Mouse (Mus musculus) limb, embryonic 10.5 days (tissue): ENCODE data around the gene Cpa2. TPM values are rescaled to one million over a fixed set of nuclear protein-coding genes. Genes with fewer than 3 reads are reported as not detected.
A peak's percentile ranks its signal among the peaks of the same experiment; 100 is the strongest.

ENCODE experiments used
- DNase-seq: peaks from one replicate; pipeline ENCODE4 v3.0.0-alpha.2; 2017; ENCODE audit warnings: low spot score
- H3K27ac ChIP-seq: fragments of 300-500 bp; sonication (generic); 2 replicates; pipeline ENCODE4 v1.5.1; 2016; ENCODE audit warnings: mild to moderate bottlenecking
- H3K27me3 ChIP-seq: fragments of 300-500 bp; sonication (generic); 2 replicates; pipeline ENCODE4 v1.6.1; 2016; ENCODE audit warnings: low read depth, mild to moderate bottlenecking; ENCODE audit not compliant: poor library complexity, severe bottlenecking
- H3K36me3 ChIP-seq: fragments of 300-500 bp; sonication (generic); 2 replicates; pipeline ENCODE4 v1.6.1; 2016; ENCODE audit warnings: mild to moderate bottlenecking, moderate library complexity
- H3K4me1 ChIP-seq: fragments of 300-500 bp; sonication (generic); 2 replicates; pipeline ENCODE4 v1.6.1; 2016
- H3K4me3 ChIP-seq: fragments of 300-500 bp; sonication (generic); 2 replicates; pipeline ENCODE4 v1.5.1; 2016; ENCODE audit warnings: mild to moderate bottlenecking, moderate library complexity
- H3K9me3 ChIP-seq: fragments of 300-500 bp; sonication (generic); replicated peaks from 2 replicates; pipeline ENCODE4 v1.6.1; 2016; ENCODE audit warnings: mild to moderate bottlenecking
- WGBS: fragments of 180-500 bp; shearing (Covaris S2); methylation state at CpG from one replicate; pipeline ENCODE4 v1.1.7; 2016; 5-methylcytosine and 5-hydroxymethylcytosine counted together
- polyA plus RNA-seq: library from polyadenylated mRNA; unstranded; fragments of >200 nt; fragmentation: Nextera tagmentation; extraction: Ambion mirVana; gene quantifications from 2 replicates; pipeline ENCODE4 v1.2.1, GENCODE M21; 2016

The Cpa2 gene
- polyA plus RNA-seq, 1 experiment from 2014 or later, result 109 TPM

GRCm38 (mm10) chr6:30570012-30570411 is 28.6 kb downstream of the Cpa2 start:
- no peak for DNase-seq
- Histone ChIP-seq H3K36me3 (peaks cover 4% of the 10 kb centered on the region), H3K9me3 (no peaks in the 10 kb centered on the region), H3K4me1 (peaks cover 22% of the 10 kb centered on the region), H3K4me3 (no peak overlapping the region), H3K27ac (peak overlapping the region; percentile 28; the same call in 1 of the 2 replicates), H3K27me3 (no peaks in the 10 kb centered on the region)
- 92% methylated on average over 5 of the region's 5 CpGs for WGBS

GRCm38 (mm10) chr6:30572456-30573311 is 31.3 kb downstream of the Cpa2 start:
- WGBS, result 78% methylated on average over 20 of the region's 20 CpGs
- H3K36me3 ChIP-seq, result no peaks in the 10 kb centered on the region
- no peak overlapping the region for H3K4me3 ChIP-seq
- H3K4me1 ChIP-seq, result peaks cover 41% of the 10 kb centered on the region
- no peaks in the 10 kb centered on the region for H3K9me3 ChIP-seq
- peak overlapping the region; percentile 79 for H3K27ac ChIP-seq
- H3K27me3 ChIP-seq, result no peaks in the 10 kb centered on the region
- DNase-seq, result no peak

GRCm38 (mm10) chr6:30573380-30573779 is 32.0 kb downstream of the Cpa2 start:
- H3K27ac ChIP-seq, result peak overlapping the region; percentile 79
- no peak overlapping the region for H3K4me3 ChIP-seq
- H3K27me3 ChIP-seq, result no peaks in the 10 kb centered on the region
- H3K4me1 ChIP-seq, result peaks cover 38% of the 10 kb centered on the region
- H3K9me3 ChIP-seq, result no peaks in the 10 kb centered on the region
- no peak for DNase-seq
- no peaks in the 10 kb centered on the region for H3K36me3 ChIP-seq
- WGBS, result 58% methylated on average over 5 of the region's 5 CpGs

GRCm38 (mm10) chr6:30574945-30575344 is 33.6 kb downstream of the Cpa2 start:
- Histone ChIP-seq H3K27me3 (no peaks in the 10 kb centered on the region), H3K36me3 (no peaks in the 10 kb centered on the region), H3K4me3 (no peak overlapping the region), H3K9me3 (no peaks in the 10 kb centered on the region), H3K27ac (peak overlapping the region; percentile 79), H3K4me1 (peaks cover 41% of the 10 kb centered on the region)
- DNase-seq, result no peak
- WGBS, result 96% methylated on average over 1 of the region's 1 CpGs

GRCm38 (mm10) chr6:30576477-30577203 is 35.3 kb downstream of the Cpa2 start:
- H3K4me1 ChIP-seq, result peaks cover 58% of the 10 kb centered on the region
- H3K36me3 ChIP-seq, result no peaks in the 10 kb centered on the region
- no peak overlapping the region for H3K4me3 ChIP-seq
- WGBS, result 51% methylated on average over 17 of the region's 17 CpGs
- no peaks in the 10 kb centered on the region for H3K27me3 ChIP-seq
- no peaks in the 10 kb centered on the region for H3K9me3 ChIP-seq
- peak overlapping the region; percentile 82 for H3K27ac ChIP-seq
- peak; percentile 55 for DNase-seq

GRCm38 (mm10) chr6:30579961-30580840 is 38.8 kb downstream of the Cpa2 start:
- no peak for DNase-seq

GRCm38 (mm10) chr6:30580841-30581176 is 39.4 kb downstream of the Cpa2 start:
- DNase-seq, result peak; percentile 55
- peak overlapping the region; percentile 83 for H3K27ac ChIP-seq
- H3K9me3 ChIP-seq, result no peaks in the 10 kb centered on the region
- H3K27me3 ChIP-seq, result no peaks in the 10 kb centered on the region
- peaks cover 43% of the 10 kb centered on the region for H3K4me1 ChIP-seq
- no peak overlapping the region for H3K4me3 ChIP-seq
- 38% methylated on average over 8 of the region's 8 CpGs for WGBS
- H3K36me3 ChIP-seq, result no peaks in the 10 kb centered on the region

More at GRCm38 (mm10) chr6:30579961-30580840, 38.8 kb downstream of the Cpa2 start:
- Histone ChIP-seq H3K36me3 (no peaks in the 10 kb centered on the region), H3K27me3 (no peaks in the 10 kb centered on the region), H3K9me3 (no peaks in the 10 kb centered on the region), H3K4me1 (peaks cover 47% of the 10 kb centered on the region), H3K4me3 (no peak overlapping the region), H3K27ac (peak overlapping the region; percentile 83)
- WGBS, result 65% methylated on average over 17 of the region's 17 CpGs

GRCm38 (mm10) chr6:30586886-30587442 is 45.6 kb downstream of the Cpa2 start:
- 69% methylated on average over 7 of the region's 7 CpGs for WGBS
- no peak for DNase-seq
- no peaks in the 10 kb centered on the region for H3K27me3 ChIP-seq
- H3K4me3 ChIP-seq, result no peak overlapping the region
- H3K9me3 ChIP-seq, result no peaks in the 10 kb centered on the region
- H3K4me1 ChIP-seq, result peaks cover 43% of the 10 kb centered on the region
- H3K27ac ChIP-seq, result peak overlapping the region; percentile 61
- H3K36me3 ChIP-seq, result no peaks in the 10 kb centered on the region

- H3K4me3 ChIP-seq, result no peak overlapping the region
- peak overlapping the region; percentile 77 for H3K27ac ChIP-seq
- no peak for DNase-seq
- H3K36me3 ChIP-seq, result no peaks in the 10 kb centered on the region
- H3K9me3 ChIP-seq, result no peaks in the 10 kb centered on the region
- H3K4me1 ChIP-seq, result peaks cover 55% of the 10 kb centered on the region
- 13% methylated on average over 2 of the region's 2 CpGs for WGBS
- no peaks in the 10 kb centered on the region for H3K27me3 ChIP-seq
Measured at GRCm38 (mm10) chr6:30589819-30590218, 48.4 kb downstream of the Cpa2 start.

- WGBS, result 8% methylated on average over 5 of the region's 5 CpGs
- H3K4me3 ChIP-seq, result no peak overlapping the region
- no peaks in the 10 kb centered on the region for H3K9me3 ChIP-seq
- no peaks in the 10 kb centered on the region for H3K27me3 ChIP-seq
- peaks cover 72% of the 10 kb centered on the region for H3K4me1 ChIP-seq
- H3K36me3 ChIP-seq, result no peaks in the 10 kb centered on the region
- DNase-seq, result peak; percentile 60
- peak overlapping the region; percentile 63 for H3K27ac ChIP-seq
Measured at GRCm38 (mm10) chr6:30591851-30592404, 50.5 kb downstream of the Cpa2 start.

- no peaks in the 10 kb centered on the region for H3K36me3 ChIP-seq
- H3K27ac ChIP-seq, result peak overlapping the region; percentile 63
- no peaks in the 10 kb centered on the region for H3K27me3 ChIP-seq
- whole genome bisulfite sequencing, result 55% methylated on average over 10 of the region's 10 CpGs
- no peak for DNase-seq
- H3K4me3 ChIP-seq, result no peak overlapping the region
- no peaks in the 10 kb centered on the region for H3K9me3 ChIP-seq
- peaks cover 72% of the 10 kb centered on the region for H3K4me1 ChIP-seq
Measured at GRCm38 (mm10) chr6:30592417-30592974, 51.1 kb downstream of the Cpa2 start.

GRCm38 (mm10) chr6:30594364-30594763 is 53.0 kb downstream of the Cpa2 start:
- no peak for DNase-seq
- Histone ChIP-seq H3K27me3 (no peaks in the 10 kb centered on the region), H3K36me3 (no peaks in the 10 kb centered on the region), H3K4me3 (no peak overlapping the region), H3K9me3 (no peaks in the 10 kb centered on the region), H3K27ac (peak overlapping the region; percentile 53), H3K4me1 (peaks cover 76% of the 10 kb centered on the region)
- 56% methylated on average over 7 of the region's 7 CpGs for WGBS
